Mouse (Mus musculus): Measurements from ENCODE around the gene Mtmr12.

- TF ChIP-seq CTCF (IDR thresholded peaks at IDR 0.05; ENCODE audit: borderline replicate concordance, extremely low read depth, insufficient read depth, insufficient read length) (no peak), POLR2A (IDR thresholded peaks at IDR 0.05; ENCODE audit: borderline replicate concordance, extremely low read depth, insufficient read depth, insufficient read length, poor library complexity, severe bottlenecking) (no peak)
These were observed 118.0 kb downstream of the Mtmr12 start for GRCm38 (mm10) chr15:12322676-12323402.
